Mouse (Mus musculus) C2C12 (cell line): ENCODE results near the gene Fads6.

Experiments used
- CTCF ChIP-seq: IDR thresholded peaks from one replicate; pipeline ENCODE4 v1.5.1; 2011; ENCODE audit not compliant: control insufficient read depth, insufficient read depth, insufficient read length
- FOSL1 ChIP-seq: IDR thresholded peaks from one replicate; pipeline ENCODE4 v1.8.0; 2011; ENCODE audit warnings: mild to moderate bottlenecking, low read length; ENCODE audit not compliant: poor library complexity, insufficient read depth, severe bottlenecking
- MYOG ChIP-seq: IDR thresholded peaks from one replicate; pipeline ENCODE4 v1.6.1; 2011; ENCODE audit not compliant: control insufficient read depth, insufficient read length; ENCODE audit errors: extremely low read depth

GRCm38 (mm10) chr11:115269330-115270066 lies 28.0 kb downstream of the Fads6 start:
- TF ChIP-seq CTCF (no peak), MYOG (no peak), FOSL1 (no peak)
